Comparison of ENCODE assay signal across 25 mouse cellular contexts in genomic region chr8:47321282-47321681, GRCm38 (mm10).
A peak's percentile ranks its signal among the peaks of the same experiment; 100 is the strongest.
DNase-seq lines count a peak whose midpoint lies in the region; TF ChIP-seq lines count a peak whose summit lies in the region.
"Had no signal": no experiment of that assay in that cellular context is flagged by ENCODE, and none has a peak within 500 bp of the region (broad histone marks: within the 10 kb centered on the region; RNA-seq: fewer than 3 reads in every experiment).

No protein-coding gene starts in this region.

- H3K9me3 ChIP-seq in E14TG2a.4 (ENCODE audit: low read length): peaks cover 4% of the 10 kb centered on the region; the same call in 1 of the 2 replicates
- H3K9me3 ChIP-seq: embryonic facial prominence, embryonic 12.5 days; forebrain, embryonic 10.5 days; forebrain, embryonic 15.5 days; hindbrain, embryonic 10.5 days; hindbrain, embryonic 15.5 days; limb, embryonic 13.5 days; liver, embryonic 12.5 days; midbrain, embryonic 13.5 days; neural tube, embryonic 12.5 days had no signal

- no peak for TF ChIP-seq CTCF in E14TG2a.4 (conservative IDR thresholded peaks at IDR 0.05; ENCODE audit: low read length)

- peak; percentile 27 for DNase-seq in embryo, embryonic 10.5 days (ENCODE audit: low spot score)
- DNase-seq in embryo, embryonic 11 days: no peak
- DNase-seq in lung, postnatal 14 days: peak; percentile 3
- no peak for DNase-seq in lung, postnatal 36 days
- peak; percentile 77 for DNase-seq in Muller cell, postnatal 12 days (ENCODE audit: inconsistent ontology term)
- no peak for DNase-seq in frontal cortex, postnatal 10 days (ENCODE audit: low spot score in 2 of 2)
- DNase-seq: adrenal gland, adult 8-10 months; cerebellum, adult 8-10 months; cerebellum, postnatal 36 days; heart, postnatal 14 days; kidney, adult 11 months; kidney, postnatal 14 days; liver, postnatal 0 days had no signal

- no peaks in the 10 kb centered on the region for H3K27me3 ChIP-seq in E14TG2a.4 (ENCODE audit: insufficient read depth, low read length)
- H3K27me3 ChIP-seq: embryonic facial prominence, embryonic 12.5 days; forebrain, embryonic 15.5 days; hindbrain, embryonic 15.5 days; limb, embryonic 13.5 days; liver, embryonic 12.5 days; midbrain, embryonic 13.5 days; neural tube, embryonic 12.5 days had no signal

- peaks cover 90% of the 10 kb centered on the region for H3K4me1 ChIP-seq in E14TG2a.4 (replicated peaks; ENCODE audit: low read depth, low read length)
- H3K4me1 ChIP-seq: liver, embryonic 12.5 days had no signal

- H3K4me3 ChIP-seq in E14TG2a.4 (replicated peaks; ENCODE audit: low read length): peak overlapping the region; percentile 24; the same call in 1 of the 2 replicates
- H3K4me3 ChIP-seq: embryonic facial prominence, embryonic 12.5 days; forebrain, embryonic 10.5 days; forebrain, embryonic 15.5 days; hindbrain, embryonic 10.5 days; hindbrain, embryonic 15.5 days; left cerebral cortex, adult 2 months; limb, embryonic 13.5 days; liver, embryonic 12.5 days; midbrain, embryonic 13.5 days; myocyte; neural tube, embryonic 12.5 days had no signal

- no peaks in the 10 kb centered on the region for H3K36me3 ChIP-seq in E14TG2a.4 (ENCODE audit: insufficient read depth, low read length)
- H3K36me3 ChIP-seq: embryonic facial prominence, embryonic 12.5 days; forebrain, embryonic 10.5 days; forebrain, embryonic 15.5 days; hindbrain, embryonic 10.5 days; hindbrain, embryonic 15.5 days; limb, embryonic 13.5 days; liver, embryonic 12.5 days; midbrain, embryonic 13.5 days; neural tube, embryonic 12.5 days had no signal

Comparison
In these comparisons a context has a peak if more than half of its experiments do, and no peak if none do; other contexts are left out.
1. DNase-seq: peak in embryo, embryonic 10.5 days (single experiment), lung, postnatal 14 days (single experiment) and Muller cell, postnatal 12 days (single experiment); none in embryo, embryonic 11 days (single experiment), lung, postnatal 36 days (single experiment) and frontal cortex, postnatal 10 days (0 of 2).